Mouse (Mus musculus) forelimb bud, embryonic 11.5 days (tissue): Measurements from ENCODE around the gene Flii.

Experiments used
- DNase-seq: peaks from one replicate; pipeline ENCODE4 v3.0.0-alpha.2; 2012; ENCODE audit warnings: low read depth, low spot score

The Flii gene

GRCm38 (mm10) chr11:60715833-60716232 is 11.2 kb downstream of the Flii start:
- DNase-seq, result no peak

- DNase-seq, result no peak
Observed at GRCm38 (mm10) chr11:60712639-60713255, 14.3 kb downstream of the Flii start.

- DNase-seq, result no peak
Observed at GRCm38 (mm10) chr11:60712040-60712439, 15.0 kb downstream of the Flii start.

GRCm38 (mm10) chr11:60711218-60711617 is 15.8 kb downstream of the Flii start:
- DNase-seq, result no peak

- no peak for DNase-seq
Observed at GRCm38 (mm10) chr11:60709481-60710465, 17.3 kb downstream of the Flii start.

- DNase-seq, result no peak
Observed at GRCm38 (mm10) chr11:60708631-60709030, 18.4 kb downstream of the Flii start.

- no peak for DNase-seq
Observed at GRCm38 (mm10) chr11:60707672-60708071, 19.4 kb downstream of the Flii start.

- no peak for DNase-seq
Observed at GRCm38 (mm10) chr11:60706696-60707480, 20.2 kb downstream of the Flii start.

- no peak for DNase-seq
Observed at GRCm38 (mm10) chr11:60706076-60706475, 21.0 kb downstream of the Flii start.

GRCm38 (mm10) chr11:60705255-60705654 is 21.8 kb downstream of the Flii start:
- DNase-seq, result no peak

GRCm38 (mm10) chr11:60704023-60704880 is 22.8 kb downstream of the Flii start:
- DNase-seq, result no peak

- peak; percentile 61 for DNase-seq
Observed at GRCm38 (mm10) chr11:60703131-60703530, 23.9 kb downstream of the Flii start.

- no peak for DNase-seq
Observed at GRCm38 (mm10) chr11:60701611-60702010, 25.5 kb downstream of the Flii start.

GRCm38 (mm10) chr11:60700320-60701185 is 26.5 kb downstream of the Flii start:
- no peak for DNase-seq

- peak; percentile 89 for DNase-seq
Observed at GRCm38 (mm10) chr11:60699524-60700075, 27.5 kb downstream of the Flii start, which contains the start of gene Llgl1. Gene Llgl1, plus strand, starts transcription at chr11:60699723.

GRCm38 (mm10) chr11:60698806-60699523 is 28.1 kb downstream of the Flii start:
- peak; percentile 75 for DNase-seq

- DNase-seq, result peak; percentile 29
Observed at GRCm38 (mm10) chr11:60697561-60697960, 29.5 kb downstream of the Flii start.

GRCm38 (mm10) chr11:60696165-60696564 is 30.9 kb downstream of the Flii start:
- DNase-seq, result no peak
